Mouse (Mus musculus) C2C12 (cell line): ENCODE measurements around the gene Zfp579.

Experiments used
- CTCF ChIP-seq: IDR thresholded peaks from one replicate; pipeline ENCODE4 v1.5.1; 2011; ENCODE audit not compliant: control insufficient read depth, insufficient read depth, insufficient read length
- MAX ChIP-seq: IDR thresholded peaks from one replicate; pipeline ENCODE4 v1.6.1; 2011; ENCODE audit warnings: mild to moderate bottlenecking, control low read depth
- MYOG ChIP-seq: IDR thresholded peaks from one replicate; pipeline ENCODE4 v1.6.1; 2011; ENCODE audit not compliant: control insufficient read depth, insufficient read length; ENCODE audit errors: extremely low read depth
- USF1 ChIP-seq: IDR thresholded peaks from one replicate; pipeline ENCODE4 v1.6.1; 2011; ENCODE audit warnings: low read depth, mild to moderate bottlenecking, control low read depth, moderate library complexity

DNA sequence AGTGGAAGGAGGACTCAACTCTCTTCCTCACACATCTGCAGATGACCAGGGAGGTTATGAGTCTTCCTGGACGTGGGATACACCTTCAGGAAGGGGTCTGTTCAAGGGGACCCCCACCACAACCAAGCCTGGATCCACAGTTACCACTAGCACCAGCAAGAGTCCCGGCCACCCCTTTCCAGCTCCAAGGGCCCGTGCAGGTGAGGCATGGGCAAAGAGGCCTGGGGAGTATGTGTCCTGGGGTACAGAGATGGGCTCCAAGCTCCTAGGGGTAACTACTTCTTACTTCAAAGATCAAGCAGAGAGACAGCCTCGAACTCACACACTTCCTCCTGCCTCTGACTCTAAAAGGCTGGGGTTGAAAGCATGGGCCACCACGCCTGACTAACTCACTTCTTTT is 53.3 kb downstream of the Zfp579 start:
- TF ChIP-seq MAX (no peak), CTCF (no peak), MYOG (no peak), USF1 (no peak)
